Mouse (Mus musculus) right cerebral cortex, postnatal 36 days (tissue): ENCODE results near the gene Ran.
A peak's percentile ranks its signal among the peaks of the same experiment; 100 is the strongest.

ENCODE experiments used
- DNase-seq, 2 experiments: peaks; one replicate each; pipeline ENCODE4 v3.0.0; 2022; ENCODE audit warnings: low spot score in 2 of 2, mixed read lengths in 1 of 2

Gene Ran

DNA sequence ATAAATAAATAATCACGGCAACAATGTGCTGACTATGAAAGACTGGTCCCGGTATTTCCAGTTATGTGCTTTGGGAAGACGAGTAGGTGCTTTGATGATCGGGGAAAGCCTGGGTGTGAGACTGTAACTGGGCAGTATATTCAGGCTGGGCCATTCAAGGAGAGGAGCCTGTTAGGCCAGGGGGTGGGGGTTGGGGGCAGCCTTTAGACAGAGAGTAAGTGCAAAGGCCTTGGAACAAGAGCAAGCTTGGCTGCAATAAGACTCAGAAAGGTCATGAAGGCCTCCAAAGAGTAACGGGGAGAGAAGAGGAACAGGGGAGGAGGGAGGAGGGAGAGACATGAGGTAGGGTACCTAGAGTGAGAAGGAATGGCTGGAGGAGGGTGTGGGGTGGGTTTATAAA lies 4.3 kb upstream of the Ran start:
- no peak for DNase-seq

DNA sequence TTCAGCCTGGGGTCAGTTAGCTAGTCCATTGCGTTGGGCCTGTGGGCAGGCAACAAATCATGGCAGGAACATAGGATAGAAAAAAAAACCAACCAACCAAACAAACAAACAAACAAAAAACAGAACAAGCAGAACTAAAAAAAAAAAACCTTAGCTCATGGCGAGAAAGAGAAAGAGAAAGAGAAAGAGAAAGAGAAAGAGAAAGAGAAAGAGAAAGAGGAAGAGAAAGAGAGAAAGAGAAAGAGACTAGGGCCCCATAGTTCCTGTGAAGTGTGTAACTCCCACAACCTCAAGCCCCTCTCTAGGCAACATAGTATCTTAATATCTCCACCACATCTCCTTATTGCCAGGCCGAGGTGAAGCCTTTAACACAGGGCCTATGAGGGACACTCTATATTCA lies 3.5 kb upstream of the Ran start:
- DNase-seq = no peak

- no peak for DNase-seq
Observed at GRCm38 (mm10) chr5:129018782-129019489, 933 bp upstream of the Ran start.

DNA sequence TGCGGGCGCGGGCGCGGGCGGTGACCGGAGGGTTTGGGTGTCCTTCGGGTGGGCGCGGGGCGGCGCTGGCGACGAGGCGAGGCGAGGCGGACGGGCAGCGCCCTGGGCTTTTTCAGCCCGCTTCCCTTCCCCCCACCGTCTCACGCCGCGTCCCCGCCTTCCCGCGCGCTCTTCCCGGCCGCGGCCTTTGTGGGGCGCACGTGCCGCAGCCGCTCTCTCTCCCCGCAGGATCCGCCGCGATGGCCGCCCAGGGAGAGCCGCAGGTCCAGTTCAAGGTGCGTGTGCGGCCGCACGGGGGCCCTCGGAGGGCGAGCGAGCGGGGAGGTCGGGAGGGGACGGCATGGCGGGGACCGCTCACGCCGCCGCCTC lies 415 bp downstream of the Ran start:
- no peak for DNase-seq

GRCm38 (mm10) chr5:129020731-129021130 lies 862 bp downstream of the Ran start:
- DNase-seq = no peak

DNA sequence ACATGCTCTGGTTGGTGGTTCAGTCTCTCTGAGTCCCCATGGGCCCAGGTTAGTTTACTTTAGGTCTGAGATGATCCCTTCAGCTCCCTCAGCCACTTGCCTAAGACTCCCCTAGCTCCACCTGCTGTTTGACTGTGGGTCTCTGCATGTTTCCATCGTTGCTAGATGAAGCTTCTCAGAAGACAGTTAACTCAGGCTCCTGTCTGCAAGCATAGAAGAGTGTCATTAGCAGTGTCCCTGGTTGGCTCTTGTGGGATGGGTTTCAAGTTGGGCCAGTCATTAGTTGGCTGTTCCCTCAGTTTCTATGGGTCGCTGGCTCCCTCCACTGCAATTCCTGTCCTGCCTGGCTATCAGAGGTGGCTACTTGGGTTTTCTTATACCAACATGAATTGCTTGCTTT lies 5.2 kb downstream of the Ran start:
- DNase-seq = no peak

DNA sequence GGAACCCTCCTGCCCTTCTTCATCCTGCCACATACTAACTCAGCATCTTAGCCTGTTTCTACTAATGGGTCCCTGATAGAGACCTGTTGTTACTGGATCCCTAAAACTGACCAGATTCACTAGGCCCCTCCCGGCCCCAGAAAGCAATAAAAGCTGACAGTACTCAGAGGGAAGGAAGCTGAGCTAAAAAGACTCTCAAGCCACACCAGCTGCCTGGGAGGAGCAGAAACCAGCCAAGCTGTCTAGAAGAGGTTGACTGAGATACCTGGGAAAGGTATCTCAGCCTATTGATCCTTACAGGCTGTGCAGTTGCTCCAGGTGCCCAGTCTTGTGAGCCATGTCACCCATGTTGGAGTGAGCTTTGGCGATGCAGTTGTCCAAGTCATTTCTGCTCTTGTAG lies 5.9 kb downstream of the Ran start:
- no peak for DNase-seq

- DNase-seq = no peak
Observed at GRCm38 (mm10) chr5:129026171-129026570, 6.3 kb downstream of the Ran start.

DNA sequence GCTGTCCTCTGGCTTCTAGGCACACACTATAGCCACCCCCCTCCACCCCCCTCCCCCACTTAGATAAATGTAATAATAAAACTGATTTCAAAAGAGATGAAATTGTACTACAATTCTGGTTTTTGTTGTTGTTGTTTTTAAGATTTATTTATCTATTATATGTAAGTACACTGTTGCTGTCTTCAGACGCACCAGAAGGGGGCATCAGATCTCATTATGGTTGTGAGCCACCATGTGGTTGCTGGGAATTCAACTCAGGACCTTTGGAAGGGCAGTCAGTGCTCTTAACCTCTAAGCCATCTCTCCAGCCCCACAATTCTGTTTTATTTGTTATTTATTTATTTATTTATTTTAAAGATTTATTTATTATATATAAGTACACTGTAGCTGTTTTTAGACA lies 6.8 kb downstream of the Ran start:
- DNase-seq = no peak

DNA sequence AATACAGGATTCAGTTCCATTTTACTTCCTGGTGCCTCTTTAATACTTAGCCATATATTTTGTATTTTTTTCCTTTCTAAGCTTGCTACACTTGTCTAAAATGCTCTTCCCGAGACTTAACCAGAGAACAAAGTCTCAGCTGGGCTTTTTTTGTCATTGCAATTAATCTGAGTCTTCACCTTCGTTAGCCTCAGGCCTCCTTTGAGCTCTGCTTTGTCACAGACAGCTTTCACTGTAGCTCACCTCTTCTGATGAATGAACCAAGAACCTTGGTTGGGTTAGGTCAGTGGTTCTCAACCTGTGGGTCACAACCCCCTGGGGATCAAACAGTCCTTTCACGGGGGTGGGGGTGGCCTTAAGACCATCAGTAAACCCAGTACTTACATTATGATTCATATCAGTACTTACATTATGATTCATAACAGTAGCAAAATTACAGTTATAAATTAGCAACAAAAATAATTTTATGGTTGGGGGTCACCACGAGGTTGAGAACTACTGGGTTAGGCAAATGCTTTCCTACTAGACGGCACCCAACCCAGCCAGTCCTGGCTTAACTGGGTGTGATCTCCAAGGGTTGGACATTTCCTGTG lies 9.4 kb downstream of the Ran start:
- no peak for DNase-seq

DNA sequence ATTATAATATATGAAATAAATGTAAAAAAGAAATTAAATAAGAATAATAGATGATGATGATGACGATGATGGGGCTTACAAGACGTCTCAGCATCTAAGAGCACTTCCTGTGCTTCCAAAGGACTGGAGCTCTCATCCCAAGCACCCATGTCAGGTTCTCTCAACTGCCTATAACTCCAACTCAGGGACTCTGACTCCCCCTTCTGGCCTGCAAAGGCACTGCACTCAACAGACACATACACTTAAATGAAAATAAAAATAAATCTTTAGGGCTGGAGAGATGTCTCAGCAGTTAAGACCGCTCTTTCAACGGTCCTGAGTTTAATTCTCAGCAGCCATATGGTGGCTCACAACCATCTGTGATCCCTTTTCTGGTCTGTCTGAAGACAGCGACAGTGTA lies 16.8 kb downstream of the Ran start:
- DNase-seq = no peak

GRCm38 (mm10) chr5:129037739-129038138 lies 17.9 kb downstream of the Ran start:
- no peak for DNase-seq

DNA sequence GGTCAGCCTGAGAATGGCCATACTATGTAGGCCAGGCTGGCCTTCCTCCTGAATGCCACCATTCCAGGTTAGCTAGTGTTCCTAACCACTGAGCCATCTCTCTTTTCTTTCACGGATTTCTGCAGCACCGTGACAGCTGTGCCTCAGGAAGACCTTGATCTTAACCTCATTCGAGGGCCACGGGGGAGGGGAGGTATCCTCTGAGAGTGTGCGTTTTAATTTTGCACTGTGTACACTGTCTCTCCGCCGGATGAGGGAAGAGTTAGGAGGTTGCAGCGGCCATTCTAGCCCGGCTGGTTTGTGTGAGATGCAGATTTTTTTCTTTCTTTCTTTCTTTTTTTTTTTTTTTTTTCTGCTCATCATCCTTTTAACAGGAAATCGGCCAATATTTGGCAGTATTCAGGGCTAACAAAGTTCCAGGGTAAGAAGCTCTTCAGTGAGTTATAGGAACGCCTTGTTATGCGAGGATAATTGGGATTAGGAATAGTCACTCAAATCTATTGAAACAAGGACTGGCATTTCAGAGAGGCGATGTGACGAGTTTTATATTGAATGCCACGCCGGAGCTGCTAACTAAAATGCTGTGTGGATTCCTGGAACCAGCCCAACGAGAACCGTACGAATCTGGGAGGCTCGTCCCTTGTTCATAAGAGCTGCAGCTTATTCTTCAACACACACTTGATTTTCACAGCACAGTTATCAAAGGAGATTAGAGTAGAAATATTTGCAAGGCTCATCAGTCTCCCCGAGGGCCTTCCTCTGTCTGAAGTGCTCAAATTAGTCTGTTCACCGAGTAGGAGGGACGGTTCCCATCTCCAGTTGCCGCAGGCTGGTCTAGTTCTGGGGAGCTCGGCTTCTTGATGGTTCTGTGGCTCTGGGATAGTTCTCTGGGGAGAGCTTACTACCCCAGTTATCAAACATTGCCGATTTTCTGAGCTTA lies 26.0 kb downstream of the Ran start:
- no peak for DNase-seq

DNA sequence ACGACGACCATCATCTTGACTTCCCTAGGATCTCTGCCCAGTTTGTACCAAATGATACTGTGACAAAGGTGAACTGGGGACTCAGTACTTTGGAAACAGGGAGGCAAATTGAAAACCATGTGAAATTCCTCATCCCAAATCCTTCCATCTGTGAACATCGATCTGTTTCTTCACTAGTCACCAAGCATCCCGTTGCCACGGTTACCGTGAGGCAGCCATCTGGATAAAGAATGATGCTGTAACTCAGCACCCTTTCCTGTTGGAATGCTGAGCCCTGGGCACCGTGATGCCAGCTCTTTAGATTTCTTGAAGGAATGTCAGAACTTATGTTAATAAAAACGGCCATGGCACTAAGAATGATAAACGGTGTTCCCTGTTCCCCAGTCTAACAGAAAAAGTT lies 29.5 kb downstream of the Ran start:
- DNase-seq = peak; percentile 52 to 72

GRCm38 (mm10) chr5:129051910-129052309 lies 32.0 kb downstream of the Ran start:
- DNase-seq = no peak

- DNase-seq = no peak
Observed at GRCm38 (mm10) chr5:129052636-129053355, 32.9 kb downstream of the Ran start.

GRCm38 (mm10) chr5:129054675-129055284 lies 34.9 kb downstream of the Ran start:
- no peak for DNase-seq

DNA sequence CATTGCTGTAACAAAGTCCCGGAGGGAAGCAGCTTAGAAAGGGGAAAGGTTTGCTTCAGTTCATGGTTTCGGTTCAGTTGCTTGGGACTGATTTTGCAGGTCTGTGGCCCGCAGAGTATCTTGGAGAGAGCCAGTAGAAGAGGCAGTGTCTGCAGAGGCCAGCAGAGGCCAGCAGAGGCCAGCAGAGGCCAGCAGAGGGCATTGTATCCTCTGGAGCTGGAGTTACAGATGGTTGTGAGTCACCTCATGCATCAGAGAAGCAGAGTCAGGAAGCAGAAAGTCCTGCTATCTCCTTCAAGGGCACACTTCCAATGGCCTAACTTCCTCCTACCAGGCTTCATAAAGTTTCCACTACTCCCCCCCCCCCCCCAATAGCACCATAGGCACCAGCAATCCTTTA lies 39.2 kb downstream of the Ran start:
- no peak for DNase-seq

GRCm38 (mm10) chr5:129061579-129061978 lies 41.7 kb downstream of the Ran start:
- DNase-seq = peak; percentile 55 to 59

GRCm38 (mm10) chr5:129063037-129063791 lies 43.3 kb downstream of the Ran start:
- peak; percentile 60 to 67 for DNase-seq

- no peak for DNase-seq
Observed at GRCm38 (mm10) chr5:129063792-129064087, 43.9 kb downstream of the Ran start.
